Comparison of ENCODE assay signal across 8 mouse cellular contexts in the genomic region with DNA sequence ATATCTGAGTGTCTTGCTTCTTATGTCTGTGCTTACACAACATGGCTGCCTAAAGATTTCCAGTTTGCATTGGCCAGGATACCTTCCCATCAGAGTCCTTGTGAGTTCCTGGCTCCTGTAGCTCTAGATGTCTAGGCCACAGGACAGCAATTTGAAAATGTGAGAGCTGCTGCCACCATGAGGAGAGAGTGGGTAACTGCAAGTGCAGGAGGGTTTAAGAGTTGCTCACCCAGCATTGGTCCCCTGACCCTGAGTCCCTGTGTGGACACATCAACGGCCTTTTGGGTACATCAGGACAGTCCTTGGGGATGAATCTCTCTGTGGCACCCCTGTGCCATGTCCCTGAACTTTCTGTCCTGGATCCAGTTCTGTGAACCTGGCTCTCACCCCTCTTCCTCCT.
DNase-seq lines count a peak whose midpoint lies in the region; ATAC-seq and TF ChIP-seq lines count a peak whose summit lies in the region.

No protein-coding gene starts in this region.

- peak; percentile 49 for ATAC-seq in heart, embryonic 16.5 days (replicated peaks; ENCODE audit: extremely low read depth, insufficient read depth, low FRiP score)
- ATAC-seq in liver, embryonic 14.5 days (ENCODE audit: insufficient read depth): peak; percentile 53; the same call in 1 of the 2 replicates
- ATAC-seq in neural tube, embryonic 12.5 days (ENCODE audit: low FRiP score, low read depth): peak; percentile 63
- ATAC-seq in stomach, embryonic 16.5 days (ENCODE audit: insufficient read depth, low FRiP score): 0 out of 2 replicates have a peak, but pooled peaks have one; percentile 14

- WGBS in forebrain, embryonic 10.5 days: 10% methylated on average over 1 of the region's 1 CpGs
- 14% methylated on average over 1 of the region's 1 CpGs for WGBS in heart, embryonic 16.5 days
- WGBS in liver, embryonic 14.5 days (ENCODE audit: insufficient replicate concordance): 19% methylated on average over 1 of the region's 1 CpGs
- 25% methylated on average over 1 of the region's 1 CpGs for WGBS in neural tube, embryonic 12.5 days
- 13% methylated on average over 1 of the region's 1 CpGs for WGBS in stomach, embryonic 16.5 days

- H3K36me3 ChIP-seq in CH12.LX (replicated peaks in 1 of 2; ENCODE audit: control insufficient read depth in 1 of 2, insufficient read depth in 1 of 2, low read length in 1 of 2): peaks cover 74 to 98% of the 10 kb centered on the region in 2 experiments
- H3K36me3 ChIP-seq in forebrain, embryonic 10.5 days (replicated peaks): peaks cover 6% of the 10 kb centered on the region
- no peaks in the 10 kb centered on the region for H3K36me3 ChIP-seq in heart, embryonic 16.5 days (ENCODE audit: control insufficient read depth, insufficient read depth)
- peaks cover 55% of the 10 kb centered on the region for H3K36me3 ChIP-seq in liver, embryonic 14.5 days (replicated peaks; ENCODE audit: control insufficient read depth, insufficient read depth, low read depth)
- no peaks in the 10 kb centered on the region for H3K36me3 ChIP-seq in neural tube, embryonic 12.5 days
- H3K36me3 ChIP-seq in stomach, embryonic 16.5 days (ENCODE audit: control insufficient read depth, insufficient read depth, low read length): no peaks in the 10 kb centered on the region

- DNase-seq in CH12.LX (ENCODE audit: extremely low read depth): peak; percentile 74
- DNase-seq in brain, embryonic 14.5 days (ENCODE audit: low read depth): peak; percentile 87
- peak; percentile 73 for DNase-seq in forebrain, embryonic 10.5 days (ENCODE audit: extremely low spot score, low spot score)
- DNase-seq in kidney, postnatal 36 days: peak; percentile 80 to 87
- peak; percentile 50 to 66 (median 53) for DNase-seq in liver, embryonic 14.5 days (ENCODE audit: low read depth in 3 of 3, low spot score in 3 of 3)

- no peak overlapping the region for H3K4me3 ChIP-seq in CH12.LX (replicated peaks in 1 of 3; ENCODE audit: low read depth in 2 of 3, low read length in 2 of 3, poor library complexity in 1 of 3)
- no peak overlapping the region for H3K4me3 ChIP-seq in forebrain, embryonic 10.5 days
- H3K4me3 ChIP-seq in heart, embryonic 16.5 days (ENCODE audit: low read length): no peak overlapping the region
- H3K4me3 ChIP-seq in liver, embryonic 14.5 days (ENCODE audit: insufficient read depth in 1 of 2, low read depth in 2 of 2, low read length in 2 of 2): no peak overlapping the region
- no peak overlapping the region for H3K4me3 ChIP-seq in neural tube, embryonic 12.5 days
- no peak overlapping the region for H3K4me3 ChIP-seq in stomach, embryonic 16.5 days (replicated peaks; ENCODE audit: low read length)

- peaks cover 48% of the 10 kb centered on the region for H3K79me2 ChIP-seq in CH12.LX (replicated peaks; ENCODE audit: control insufficient read depth, extremely low read depth, insufficient read depth, poor library complexity, severe bottlenecking)

- H3K9me3 ChIP-seq in CH12.LX (replicated peaks; ENCODE audit: low read length): no peaks in the 10 kb centered on the region
- no peaks in the 10 kb centered on the region for H3K9me3 ChIP-seq in forebrain, embryonic 10.5 days
- H3K9me3 ChIP-seq in heart, embryonic 16.5 days (replicated peaks; ENCODE audit: control insufficient read depth, low read length): no peaks in the 10 kb centered on the region
- H3K9me3 ChIP-seq in liver, embryonic 14.5 days (ENCODE audit: control insufficient read depth, low read length): no peaks in the 10 kb centered on the region
- H3K9me3 ChIP-seq in neural tube, embryonic 12.5 days: no peaks in the 10 kb centered on the region
- no peaks in the 10 kb centered on the region for H3K9me3 ChIP-seq in stomach, embryonic 16.5 days (replicated peaks; ENCODE audit: control insufficient read depth, low read length)

- no peak for TF ChIP-seq EP300 in CH12.LX (IDR thresholded peaks at IDR 0.05; ENCODE audit: low read length)
- no peak for TF ChIP-seq EP300 in liver, embryonic 14.5 days (IDR thresholded peaks at IDR 0.05; ENCODE audit: low read depth)

- dilution Hi-C loops in CH12.LX (cut with MboI; ENCODE audit: extremely low pct_ligation_motif_present, extremely low pct_unique_long_range_greater_than_20kb, low sequenced_read_pairs): no loop called here

- no peak overlapping the region for H3K9ac ChIP-seq in CH12.LX (ENCODE audit: insufficient read depth, low read depth)
- H3K9ac ChIP-seq in heart, embryonic 16.5 days (ENCODE audit: low read length): no peak overlapping the region
- no peak overlapping the region for H3K9ac ChIP-seq in liver, embryonic 14.5 days (replicated peaks)
- H3K9ac ChIP-seq in neural tube, embryonic 12.5 days: no peak overlapping the region
- H3K9ac ChIP-seq in stomach, embryonic 16.5 days (ENCODE audit: low read length): no peak overlapping the region

- in situ Hi-C loops in CH12.LX (cut with MboI; ENCODE audit: low pct_ligation_motif_present, low pct_unique_long_range_greater_than_20kb, low sequenced_read_pairs): loop anchor here (25.0 kb wide), 1 partner anchor 480 kb away; no protein-coding TSS in a partner anchor

- no peak for TF ChIP-seq POLR2A in CH12.LX (IDR thresholded peaks at IDR 0.05; ENCODE audit: low read depth, low read length)
- TF ChIP-seq POLR2A in brain, embryonic 14.5 days (IDR thresholded peaks at IDR 0.05; ENCODE audit: borderline replicate concordance, extremely low read depth, insufficient read depth, insufficient read length, poor library complexity, severe bottlenecking): no peak

- H3K27ac ChIP-seq in CH12.LX (ENCODE audit: insufficient read depth, low read depth): no peak overlapping the region
- no peak overlapping the region for H3K27ac ChIP-seq in forebrain, embryonic 10.5 days
- H3K27ac ChIP-seq in heart, embryonic 16.5 days (ENCODE audit: low read length): no peak overlapping the region
- H3K27ac ChIP-seq in liver, embryonic 14.5 days: no peak overlapping the region
- H3K27ac ChIP-seq in neural tube, embryonic 12.5 days: no peak overlapping the region
- no peak overlapping the region for H3K27ac ChIP-seq in stomach, embryonic 16.5 days (ENCODE audit: low read length)

- peak; percentile 92 to 98 for TF ChIP-seq CTCF in CH12.LX (conservative IDR thresholded peaks at IDR 0.05 in 1 of 2, IDR thresholded peaks at IDR 0.05 in 1 of 2; ENCODE audit: low read depth in 2 of 2, low read length in 2 of 2)
- peak; percentile 90 for TF ChIP-seq CTCF in brain, embryonic 14.5 days (IDR thresholded peaks at IDR 0.05; ENCODE audit: borderline replicate concordance, extremely low read depth, insufficient read depth, insufficient read length)
- peak; percentile 97 for TF ChIP-seq CTCF in liver, embryonic 14.5 days (IDR thresholded peaks at IDR 0.05; ENCODE audit: low read depth)

- peaks cover 15 to 30% of the 10 kb centered on the region in 2 experiments for H3K4me1 ChIP-seq in CH12.LX (ENCODE audit: control insufficient read depth in 1 of 2, insufficient read depth in 2 of 2)
- peaks cover 13% of the 10 kb centered on the region for H3K4me1 ChIP-seq in forebrain, embryonic 10.5 days
- peaks cover 6% of the 10 kb centered on the region for H3K4me1 ChIP-seq in heart, embryonic 16.5 days (ENCODE audit: control insufficient read depth, insufficient read depth, low read length)
- peaks cover 0 to 10% of the 10 kb centered on the region in 2 experiments; a peak in 2 of 4 replicates for H3K4me1 ChIP-seq in liver, embryonic 14.5 days (replicated peaks; ENCODE audit: control insufficient read depth in 2 of 2, insufficient read depth in 2 of 2, low read length in 1 of 2)
- no peaks in the 10 kb centered on the region for H3K4me1 ChIP-seq in neural tube, embryonic 12.5 days
- peaks cover 7% of the 10 kb centered on the region for H3K4me1 ChIP-seq in stomach, embryonic 16.5 days (ENCODE audit: control insufficient read depth, insufficient read depth, low read length)

- no peak overlapping the region for H3K4me2 ChIP-seq in CH12.LX (ENCODE audit: insufficient read depth, low read depth, poor library complexity, severe bottlenecking)
- no peak overlapping the region for H3K4me2 ChIP-seq in heart, embryonic 16.5 days (ENCODE audit: low read depth, low read length)
- H3K4me2 ChIP-seq in liver, embryonic 14.5 days (ENCODE audit: low read depth): no peak overlapping the region
- no peak overlapping the region for H3K4me2 ChIP-seq in neural tube, embryonic 12.5 days (replicated peaks)
- no peak overlapping the region for H3K4me2 ChIP-seq in stomach, embryonic 16.5 days (ENCODE audit: low read depth, low read length)

- TF ChIP-seq RAD21 in CH12.LX (IDR thresholded peaks at IDR 0.05; ENCODE audit: low read depth, low read length): peak; percentile 95

- H3K27me3 ChIP-seq in CH12.LX (replicated peaks): no peaks in the 10 kb centered on the region
- H3K27me3 ChIP-seq in forebrain, embryonic 10.5 days (ENCODE audit: poor library complexity, severe bottlenecking): no peaks in the 10 kb centered on the region
- H3K27me3 ChIP-seq in heart, embryonic 16.5 days (ENCODE audit: control insufficient read depth, insufficient read depth, low read length): no peaks in the 10 kb centered on the region
- no peaks in the 10 kb centered on the region for H3K27me3 ChIP-seq in liver, embryonic 14.5 days (ENCODE audit: control insufficient read depth, insufficient read depth, low read length)
- H3K27me3 ChIP-seq in neural tube, embryonic 12.5 days (replicated peaks): no peaks in the 10 kb centered on the region
- H3K27me3 ChIP-seq in stomach, embryonic 16.5 days (ENCODE audit: control insufficient read depth, insufficient read depth, low read length): no peaks in the 10 kb centered on the region

TF ChIP-seq in CH12.LX, 34 proteins besides CTCF, POLR2A, EP300 and RAD21:
- peak; percentile 21; the same call in 1 of the 2 replicates for TF ChIP-seq MYC (IDR thresholded peaks at IDR 0.05; ENCODE audit: low read depth, low read length)
- TF ChIP-seq SMC3 (IDR thresholded peaks at IDR 0.05; ENCODE audit: low read depth, low read length): peak; percentile 93
- no peak for TF ChIP-seq CHD1 (IDR thresholded peaks at IDR 0.05; ENCODE audit: low read depth, low read length)
- TF ChIP-seq ZC3H11A (IDR thresholded peaks at IDR 0.05; ENCODE audit: low read depth, low read length): peak; percentile 63
- TF ChIP-seq PAX5 (IDR thresholded peaks at IDR 0.05; ENCODE audit: low read length): no peak
- TF ChIP-seq MEF2A (IDR thresholded peaks at IDR 0.05; ENCODE audit: borderline replicate concordance, low read depth, low read length): 0 out of 2 replicates have a peak, but pooled peaks have one; percentile 26
- TF ChIP-seq MAX (IDR thresholded peaks at IDR 0.05; ENCODE audit: low read length): 0 out of 2 replicates have a peak, but pooled peaks have one; percentile 31
- peak; percentile 23; the same call in 1 of the 2 replicates for TF ChIP-seq IRF4 (IDR thresholded peaks at IDR 0.05; ENCODE audit: low read depth, low read length)
- peak; percentile 29 for TF ChIP-seq ZNF384 (IDR thresholded peaks at IDR 0.05; ENCODE audit: low read depth, low read length)
- 0 out of 2 replicates have a peak, but pooled peaks have one; percentile 47 for TF ChIP-seq MXI1 (IDR thresholded peaks at IDR 0.05; ENCODE audit: low read depth, low read length)
